Mouse (Mus musculus): ENCODE data around the gene Pon3.

Gene Pon3

DNA sequence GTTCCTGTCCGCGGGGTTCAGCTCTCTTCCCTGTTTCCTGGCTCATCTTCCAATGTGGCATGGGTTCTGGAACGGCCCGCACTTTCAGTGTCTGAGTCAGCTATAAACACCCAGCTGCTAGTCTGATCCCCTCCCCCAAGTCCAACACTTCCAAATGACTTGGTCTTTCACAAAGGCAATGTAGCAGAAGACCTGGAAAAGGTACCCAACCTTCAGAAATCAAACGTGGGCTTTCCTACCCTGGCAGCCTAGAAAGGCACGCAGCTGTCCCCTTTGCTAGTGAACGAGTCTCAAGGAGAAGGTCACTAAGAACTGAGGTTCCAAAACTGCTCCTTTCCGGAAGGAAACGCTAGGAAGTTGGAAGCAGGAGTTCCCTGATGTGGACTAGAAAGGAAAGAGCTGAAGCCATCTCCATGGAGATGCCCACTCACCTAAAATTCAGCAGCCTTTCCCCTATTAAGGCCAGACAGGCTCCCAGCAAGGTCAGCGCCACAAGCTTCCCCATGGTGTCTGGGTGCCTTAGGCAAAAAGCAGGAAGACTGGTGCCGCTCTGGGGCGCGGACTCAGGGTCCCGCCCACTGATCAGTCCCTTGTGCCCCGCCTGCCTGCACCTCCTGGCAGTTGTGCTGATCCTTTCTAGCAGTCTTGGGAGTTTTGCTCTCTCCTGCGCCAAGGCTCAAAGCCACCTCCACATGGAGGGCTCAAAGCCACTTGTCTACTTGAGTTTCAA lies at the start of gene Pon3:
TSS of gene Pon3 (minus strand) at position 565 of the 730 bp plus-strand sequence.
- 16% methylated on average over 16 of the region's 16 CpGs for WGBS

DNA sequence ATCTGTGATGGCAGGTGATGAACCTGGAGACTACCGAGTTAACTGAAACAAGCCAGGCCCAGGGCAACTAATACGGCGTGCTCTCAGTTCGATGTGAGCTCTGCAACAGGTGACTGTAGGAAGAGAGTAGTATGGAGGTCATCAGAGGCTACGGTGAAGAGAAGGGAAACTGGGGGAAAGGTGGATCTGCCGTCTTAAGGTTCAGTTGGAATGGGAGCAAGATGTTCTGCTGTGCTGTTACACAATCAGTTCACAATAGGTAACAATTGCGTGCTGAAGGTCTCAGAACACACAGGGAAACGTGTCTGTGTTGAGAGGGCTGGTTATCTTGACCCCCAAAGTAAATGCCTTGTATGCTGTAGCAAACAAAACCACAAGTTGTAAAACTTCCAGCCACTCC lies 48.9 kb upstream of the Pon3 start:
- 96% methylated on average over 8 of the region's 8 CpGs for WGBS

DNA sequence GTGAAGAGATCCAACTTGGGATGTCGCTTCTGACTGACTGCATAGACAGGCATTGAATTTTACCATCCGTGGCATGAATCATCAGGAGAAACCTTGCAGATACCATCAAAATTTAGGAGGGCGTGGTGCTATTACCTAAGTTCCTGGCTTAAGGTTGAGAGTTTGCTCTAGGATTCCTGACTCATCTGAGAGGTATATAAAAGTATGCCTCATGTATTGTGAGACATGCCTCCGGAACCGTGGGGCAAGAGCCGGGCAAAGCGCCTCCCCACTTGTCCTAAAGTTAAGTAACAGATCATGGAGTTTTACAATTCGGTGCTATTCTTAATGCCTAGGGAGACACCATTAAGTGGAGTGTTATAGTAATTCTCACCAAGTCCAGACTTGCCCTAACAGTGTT lies 44.5 kb upstream of the Pon3 start:
- 95% methylated on average over 8 of the region's 8 CpGs for WGBS

DNA sequence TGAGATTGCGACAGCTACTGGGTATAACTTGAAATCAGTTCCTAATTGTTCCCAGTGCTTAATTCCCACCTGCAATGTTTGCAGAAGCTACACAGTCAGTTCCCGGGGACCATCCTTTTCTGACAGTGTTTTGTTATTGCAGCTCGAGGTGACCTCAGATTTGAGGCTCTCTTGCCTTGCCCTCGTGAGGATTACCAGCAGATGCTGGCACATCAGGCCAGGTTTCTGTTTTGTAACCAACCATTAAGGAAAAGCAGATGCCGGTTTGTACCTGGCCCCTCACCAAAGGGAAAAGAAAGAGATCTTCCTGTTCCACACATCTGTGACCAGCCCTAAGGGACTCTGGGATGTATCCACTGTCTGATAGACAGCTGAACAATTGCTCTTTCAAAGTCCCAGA lies 43.5 kb upstream of the Pon3 start:
- WGBS, result 85% methylated on average over 5 of the region's 5 CpGs

DNA sequence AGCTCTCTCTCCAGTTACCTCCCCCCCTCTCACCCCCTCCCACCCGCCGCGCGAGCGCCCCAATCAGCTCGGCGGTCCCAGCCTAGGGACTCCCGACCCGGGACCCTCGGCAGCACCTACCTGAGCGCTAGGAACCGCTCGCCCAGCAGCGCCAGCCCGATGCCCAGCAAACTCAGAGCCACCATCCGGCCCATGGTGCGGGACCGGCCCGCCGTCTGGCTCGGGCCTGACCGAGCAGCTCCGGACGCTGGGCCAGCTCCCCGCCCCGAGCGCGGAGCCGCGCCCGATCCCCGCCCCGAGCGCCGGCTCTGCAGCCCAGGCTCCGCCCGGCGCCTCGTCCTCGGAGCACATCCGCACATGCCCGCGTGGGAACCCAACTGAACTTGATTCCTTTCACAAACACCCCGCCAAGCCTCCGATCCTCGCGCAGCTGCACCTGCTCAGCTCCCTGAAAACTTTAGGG lies 42.0 kb upstream of the Pon3 start, which contains the start of gene Pon2:
TSS of gene Pon2 (minus strand) at position 364 of the 463 bp plus-strand sequence.
- 2% methylated on average over 47 of the region's 47 CpGs for WGBS

DNA sequence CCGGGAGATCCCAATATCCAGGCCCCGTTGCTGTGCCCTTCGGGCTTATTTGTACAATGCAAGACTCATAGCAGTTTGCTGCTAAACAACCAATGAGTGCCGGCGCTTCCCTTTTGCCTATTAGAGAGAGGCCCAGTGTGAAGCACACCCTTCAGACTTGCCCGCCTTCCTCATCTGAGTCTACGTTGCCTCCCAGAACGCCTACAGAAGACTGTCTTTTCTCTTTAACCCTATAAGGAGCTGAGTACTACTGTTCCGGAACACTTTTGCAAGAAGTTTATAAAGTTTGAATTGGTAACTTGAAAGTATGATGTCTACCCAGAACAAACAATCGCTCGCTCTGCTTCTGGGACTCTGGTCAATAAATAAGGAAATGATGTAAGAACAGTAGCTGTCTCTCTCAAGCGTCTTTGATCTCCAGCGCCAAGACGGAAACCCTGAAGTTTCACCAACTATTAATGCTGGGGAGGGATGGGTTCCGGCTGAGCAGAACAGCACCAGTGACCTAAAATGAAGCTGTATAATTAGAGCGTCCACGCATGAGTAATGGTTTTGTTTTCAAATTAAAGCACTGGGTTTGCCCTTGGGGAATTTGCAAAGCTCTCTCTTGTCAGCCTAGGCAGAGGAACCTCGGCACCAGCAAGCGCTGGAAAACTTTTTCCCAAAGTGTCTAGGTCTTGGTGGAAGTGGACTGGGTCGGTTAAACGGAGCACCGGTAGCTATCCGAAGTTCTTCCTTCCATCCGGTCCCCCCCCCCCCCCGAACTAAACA lies 41.4 kb upstream of the Pon3 start:
- 5% methylated on average over 25 of the region's 25 CpGs for WGBS

DNA sequence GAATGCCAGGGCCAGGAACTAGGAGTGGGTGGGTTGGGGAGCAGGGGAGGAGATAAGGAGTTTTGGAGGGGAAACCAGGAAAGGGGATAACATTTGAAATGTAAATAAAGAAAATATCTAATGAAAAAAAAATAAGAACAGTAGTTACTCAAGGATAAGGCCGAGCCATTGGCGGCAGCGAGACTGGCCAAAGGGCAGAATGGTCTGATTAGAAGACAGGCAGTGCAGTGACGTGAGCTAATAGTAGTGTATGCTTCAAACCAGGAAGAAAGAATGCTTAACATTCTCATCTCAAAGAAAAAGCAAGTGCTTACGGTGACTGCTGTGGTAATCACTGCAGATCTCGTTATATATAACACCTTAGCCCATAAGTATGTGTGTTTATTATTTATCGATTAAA lies 40.0 kb upstream of the Pon3 start:
- WGBS, result 93% methylated on average over 7 of the region's 7 CpGs

DNA sequence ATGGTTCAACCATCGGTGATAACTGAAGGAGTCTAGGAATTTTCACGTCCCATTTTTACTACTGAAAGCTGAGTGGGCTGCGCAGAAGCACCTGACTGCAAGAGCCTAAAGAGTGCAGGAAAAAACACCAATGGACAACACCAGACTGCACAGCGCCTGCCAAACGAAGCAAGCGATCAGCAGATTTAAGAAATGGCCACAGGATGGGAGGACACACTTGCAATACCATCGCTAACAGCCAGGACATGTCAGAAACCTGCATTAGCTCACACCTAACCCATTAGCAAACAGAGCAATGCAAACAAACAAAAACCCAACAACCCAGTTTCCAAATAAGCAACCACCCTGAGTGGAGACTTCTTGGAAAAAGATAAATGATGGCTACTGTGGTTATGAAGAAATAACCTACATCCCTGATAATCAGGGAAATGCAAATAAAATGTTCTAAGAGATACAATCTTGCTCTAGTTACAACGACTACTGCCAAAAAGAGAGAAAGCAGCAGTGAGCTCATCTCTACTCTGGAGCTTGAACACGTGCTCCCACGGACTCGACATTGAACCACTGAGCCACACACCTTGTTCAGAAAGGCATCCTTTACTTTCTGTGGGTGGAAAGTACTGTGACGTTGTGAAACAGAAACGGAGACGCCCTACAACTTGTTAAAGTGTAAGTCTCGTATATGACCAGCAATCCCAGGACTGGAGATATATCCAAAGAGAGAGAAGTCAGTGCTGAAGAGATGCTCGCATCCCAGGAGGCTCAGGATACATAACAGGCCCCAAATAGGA lies 38.8 kb upstream of the Pon3 start:
- 94% methylated on average over 16 of the region's 16 CpGs for WGBS

DNA sequence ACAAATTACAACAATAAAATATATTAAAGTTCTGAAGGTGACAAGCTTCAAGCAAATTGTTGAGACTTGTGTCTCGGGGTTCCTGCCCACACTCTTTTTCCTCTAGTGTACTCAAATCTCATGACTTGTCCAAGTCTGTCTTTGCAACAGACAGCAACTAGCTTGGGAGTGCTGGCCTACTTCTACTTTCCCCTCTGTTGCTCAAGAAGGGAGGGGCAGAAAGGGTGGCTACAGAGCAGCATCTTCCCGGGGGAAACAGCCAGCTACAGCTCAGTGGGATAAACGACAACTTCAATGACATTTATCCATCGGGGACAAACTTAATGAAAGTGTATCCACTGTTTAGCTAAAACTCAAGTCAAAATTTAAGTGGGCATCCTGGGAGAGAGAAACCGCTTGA lies 36.8 kb upstream of the Pon3 start:
- 68% methylated on average over 5 of the region's 5 CpGs for WGBS

DNA sequence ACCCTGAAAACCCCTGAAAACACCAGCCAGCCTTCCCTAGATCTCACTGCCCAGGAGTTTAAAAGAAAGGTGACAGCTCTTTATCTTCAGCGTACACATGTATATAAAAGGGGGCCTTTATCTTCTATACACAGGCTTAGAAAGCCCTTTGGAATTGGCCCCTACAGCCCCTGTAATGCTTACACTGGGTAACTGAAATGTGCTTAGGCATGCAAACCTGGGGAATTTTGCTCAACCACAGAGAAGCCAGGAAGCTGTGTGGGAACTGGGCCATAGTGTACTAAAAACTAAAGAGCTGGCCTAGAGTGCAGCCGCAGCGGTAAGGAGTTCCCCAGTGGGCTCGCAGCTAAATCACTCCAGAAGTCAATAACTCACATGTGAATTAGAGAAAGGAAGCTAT lies 35.4 kb upstream of the Pon3 start:
- 68% methylated on average over 4 of the region's 4 CpGs for WGBS

DNA sequence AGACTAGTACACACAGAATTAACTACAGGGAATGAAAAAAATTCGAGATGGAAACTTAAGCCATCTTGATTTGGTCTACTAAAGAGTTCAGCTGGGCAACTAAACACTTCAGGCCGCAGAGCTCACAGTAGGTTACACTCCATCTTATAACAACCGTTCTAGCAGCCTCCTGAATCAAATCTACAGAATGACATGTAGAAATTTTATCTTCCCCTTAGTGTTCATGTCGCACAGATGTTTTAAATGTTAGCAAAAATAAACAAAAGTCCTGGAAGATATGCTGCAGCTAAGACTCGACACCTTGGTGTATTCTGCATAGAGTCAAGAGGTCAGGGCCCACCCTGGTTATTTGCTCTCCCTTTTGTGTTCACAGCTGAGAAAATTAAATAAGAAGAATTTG lies 31.8 kb upstream of the Pon3 start:
- 80% methylated on average over 5 of the region's 5 CpGs for WGBS

DNA sequence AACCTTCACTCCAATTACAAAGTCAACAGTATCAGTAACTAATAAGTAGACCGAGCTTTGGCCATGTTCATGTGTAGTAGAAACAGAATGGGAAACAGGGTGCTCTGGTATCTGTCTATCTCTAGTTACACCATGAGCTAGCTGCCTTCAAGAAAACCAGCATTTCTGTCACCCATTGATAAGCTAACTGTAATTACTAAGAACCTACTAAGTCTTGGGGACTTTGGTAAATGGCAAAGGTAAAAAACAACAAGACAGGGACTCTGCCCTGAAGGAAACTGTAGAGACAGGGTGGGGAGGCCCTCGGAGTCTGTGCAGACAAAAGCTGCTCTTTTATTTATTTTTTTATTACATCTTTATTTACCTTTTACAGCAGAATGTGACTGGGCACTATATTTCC lies 31.3 kb upstream of the Pon3 start:
- WGBS, result 88% methylated on average over 2 of the region's 2 CpGs

DNA sequence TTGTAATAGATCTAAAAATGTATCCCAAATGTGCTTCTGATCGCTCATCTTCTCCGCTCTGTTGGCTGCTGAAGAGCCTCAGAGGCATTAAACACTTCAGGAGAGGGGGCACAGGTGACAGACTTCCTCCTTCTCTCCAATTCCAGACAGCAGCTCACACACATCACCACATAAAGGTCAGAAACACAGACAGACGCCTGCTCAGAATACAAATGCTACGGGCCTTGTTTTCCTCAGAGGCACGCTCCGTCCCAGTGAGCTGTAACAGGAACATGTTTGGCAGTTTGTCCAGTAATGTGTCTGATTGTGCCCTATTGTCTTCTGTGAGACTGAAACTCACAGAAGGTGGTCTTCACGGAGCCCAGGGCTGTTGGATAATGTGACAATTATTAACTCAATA lies 26.3 kb upstream of the Pon3 start:
- WGBS, result 59% methylated on average over 7 of the region's 7 CpGs

DNA sequence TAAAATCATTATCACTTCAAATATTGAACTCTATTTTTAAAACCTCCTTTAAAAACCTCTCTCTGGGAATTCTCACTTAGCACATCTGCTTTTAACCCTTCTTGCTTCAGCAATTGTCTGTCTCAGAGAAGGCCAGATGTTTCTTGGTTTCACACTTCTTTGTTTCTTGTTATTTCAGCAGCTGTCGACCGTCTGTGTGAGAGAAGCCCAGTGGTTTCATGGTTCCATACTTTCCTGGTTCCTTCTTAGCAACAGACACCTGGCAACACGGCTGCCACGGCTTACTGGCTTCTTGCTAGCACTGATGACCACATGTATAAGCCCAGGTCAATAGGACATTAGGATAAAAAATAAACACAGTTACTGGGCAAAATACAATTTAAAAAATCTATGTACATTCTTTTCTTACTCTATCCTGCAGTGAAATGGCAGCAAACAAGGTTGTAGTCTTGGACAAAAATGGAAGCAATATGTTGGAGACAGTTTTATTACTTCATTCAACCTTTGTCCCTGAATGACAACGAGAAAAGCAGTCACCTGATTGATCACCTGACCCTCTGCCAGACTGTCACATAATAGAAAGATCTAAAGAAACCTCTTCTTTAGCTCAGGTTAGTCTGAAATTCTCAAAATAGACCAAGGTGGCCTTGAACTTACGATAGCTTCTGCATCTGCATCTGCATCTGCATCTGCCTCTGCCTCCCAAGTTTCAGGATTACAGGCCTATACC lies 24.7 kb upstream of the Pon3 start:
- 81% methylated on average over 6 of the region's 6 CpGs for WGBS

DNA sequence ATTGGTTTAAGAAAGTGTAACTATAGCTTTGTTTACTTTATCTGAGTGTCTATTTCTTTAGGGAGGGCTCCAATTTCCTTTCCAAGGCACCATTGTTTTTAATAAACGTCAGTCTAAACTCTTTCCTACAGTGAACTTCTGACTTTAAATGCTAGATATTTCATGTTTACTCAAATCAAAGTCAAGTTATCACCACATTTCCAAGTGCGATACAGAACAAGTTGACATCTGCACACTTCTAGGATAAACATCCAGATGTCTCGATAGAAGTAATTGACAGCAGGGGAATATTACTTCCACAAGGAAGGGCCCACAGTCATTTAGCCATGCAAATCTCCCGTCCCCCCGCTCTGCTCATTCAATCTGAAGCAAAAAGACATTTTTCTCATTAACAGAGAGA lies 21.9 kb upstream of the Pon3 start:
- 74% methylated on average over 5 of the region's 5 CpGs for WGBS

DNA sequence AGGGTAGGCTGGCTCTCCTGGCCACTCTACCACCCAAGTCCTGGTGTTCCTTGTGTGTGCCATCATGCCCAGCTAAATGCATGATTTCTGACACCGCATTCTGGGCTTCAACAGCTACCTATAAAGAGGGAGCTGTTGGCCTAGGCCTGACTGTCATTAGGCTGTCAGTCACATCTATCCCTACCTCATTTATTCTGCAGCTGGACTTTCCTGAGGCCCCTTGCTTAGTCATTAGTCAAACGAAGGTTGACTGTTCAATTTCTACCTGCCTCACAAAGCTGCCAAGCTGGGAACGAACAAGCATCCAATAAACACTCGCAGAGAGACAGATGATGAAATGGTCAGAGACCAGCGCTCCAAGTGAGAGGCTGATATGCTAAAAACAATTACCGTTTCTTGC lies 13.6 kb upstream of the Pon3 start:
- WGBS, result 84% methylated on average over 6 of the region's 6 CpGs

DNA sequence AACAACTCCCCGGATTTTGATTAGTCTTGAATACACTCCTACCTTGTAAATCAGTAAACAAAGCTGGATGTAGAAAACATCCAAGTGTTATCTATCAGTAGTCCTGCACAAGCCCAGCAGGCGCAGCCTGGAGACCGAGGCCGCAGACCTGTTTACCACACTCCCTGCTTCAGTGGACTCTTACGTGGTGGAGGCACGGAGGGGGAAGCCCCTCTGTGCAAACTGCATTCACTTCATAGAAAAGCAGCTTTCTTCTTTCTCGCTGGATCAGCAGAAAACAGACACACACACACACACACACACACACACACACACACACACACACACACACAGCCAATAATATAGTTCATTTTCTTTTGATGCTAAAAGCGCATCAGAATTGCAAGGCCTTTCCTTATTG lies 8.7 kb upstream of the Pon3 start:
- WGBS, result 84% methylated on average over 8 of the region's 8 CpGs

DNA sequence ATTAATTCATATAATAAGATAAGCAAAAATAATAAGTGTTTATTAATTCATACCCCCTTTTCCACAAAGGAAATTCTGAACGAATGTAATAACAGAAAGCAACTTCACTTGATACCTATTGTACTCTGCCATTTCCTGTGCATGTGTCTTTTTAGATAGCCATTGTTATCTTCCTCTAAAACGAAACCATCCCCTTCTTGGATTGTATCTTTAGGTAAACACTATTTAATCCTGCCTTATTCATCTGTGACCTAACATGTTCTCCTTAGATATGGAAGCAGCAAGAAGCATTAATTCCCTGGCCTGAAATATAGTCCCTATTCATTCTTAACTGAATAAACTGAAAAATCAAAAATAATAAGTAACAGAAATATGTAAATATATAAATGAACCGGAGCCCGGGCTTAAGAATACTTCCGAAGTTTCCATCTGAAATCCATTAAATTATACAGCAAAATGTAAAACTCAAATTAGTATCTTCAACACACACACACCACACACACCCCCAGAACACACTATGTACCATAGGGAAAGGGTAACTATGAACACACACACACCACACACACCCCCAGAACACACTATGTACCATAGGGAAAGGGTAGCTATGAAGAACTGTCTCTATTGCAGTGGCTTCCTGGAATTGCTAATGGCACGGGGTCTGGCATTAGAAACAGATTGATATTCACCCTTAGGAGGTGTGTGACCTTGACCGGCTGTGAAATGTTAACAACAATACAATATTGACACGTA lies 7.3 kb upstream of the Pon3 start:
- WGBS, result 89% methylated on average over 8 of the region's 8 CpGs

DNA sequence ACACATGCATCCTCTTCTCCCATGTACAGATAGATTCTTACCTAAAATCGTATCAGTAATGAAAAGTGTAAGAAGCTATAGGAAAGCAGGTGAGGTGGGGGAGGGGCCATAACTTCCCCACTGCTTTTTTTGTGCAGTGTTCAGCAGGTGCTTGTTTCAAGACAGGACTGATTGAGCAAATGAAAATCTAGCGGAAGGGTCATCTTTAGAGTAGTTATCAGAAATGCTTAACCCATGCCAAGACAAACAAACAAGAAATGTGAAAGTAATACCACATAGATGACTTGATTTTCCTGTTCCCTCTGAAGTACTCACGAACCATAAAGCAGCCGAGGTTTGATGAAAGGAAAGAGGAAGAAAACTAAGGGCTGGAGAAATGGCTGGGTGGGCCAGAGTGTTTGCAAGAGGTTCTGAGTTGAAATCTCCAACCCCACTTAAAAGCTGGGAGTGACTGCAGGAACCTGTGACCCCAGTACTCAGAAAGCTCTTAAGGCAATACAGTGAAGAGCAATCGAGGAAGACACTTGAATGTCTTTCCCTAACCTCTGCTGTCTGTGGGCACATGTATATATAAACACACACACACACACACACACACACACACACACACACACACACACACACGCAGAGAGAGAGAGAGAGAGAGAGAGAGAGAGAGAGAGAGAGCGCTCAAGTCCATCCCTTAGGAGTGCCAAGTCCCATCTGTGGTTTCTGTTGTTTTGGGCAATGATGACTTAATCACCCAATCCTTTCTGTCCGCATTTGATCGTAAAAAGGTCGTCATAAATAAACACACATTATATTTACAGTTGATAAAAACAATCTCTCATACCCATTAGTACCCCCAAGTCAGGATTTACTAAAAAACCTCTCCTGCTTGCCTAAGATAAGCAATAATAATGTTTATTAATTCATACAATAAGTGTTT lies 6.5 kb upstream of the Pon3 start:
- WGBS, result 80% methylated on average over 10 of the region's 10 CpGs

DNA sequence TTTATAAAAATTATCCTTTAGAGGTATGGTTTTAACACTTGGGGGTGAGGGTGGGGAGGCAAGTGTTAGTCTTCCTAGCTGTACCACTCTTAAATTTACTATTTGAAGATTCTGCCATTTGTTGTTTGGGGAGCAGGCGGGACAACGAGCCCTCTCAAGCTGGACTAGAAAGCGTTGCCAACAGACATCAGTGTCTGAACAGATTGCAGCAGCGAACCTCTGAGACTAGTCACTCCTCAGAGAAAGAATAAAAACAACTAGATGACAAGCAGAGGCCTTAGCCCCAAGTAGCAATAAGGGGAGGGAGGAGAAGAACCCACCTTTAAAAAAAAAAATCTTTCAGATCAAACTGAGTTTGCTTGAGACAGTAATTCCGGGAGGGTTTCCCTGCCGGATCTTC lies 795 bp downstream of the Pon3 start:
- WGBS, result 42% methylated on average over 6 of the region's 6 CpGs

All from cerebral cortex, adult 2 months (tissue).